Mouse (Mus musculus) lung, postnatal 36 days (tissue): Measurements from ENCODE around the gene C1ql1.

Source experiments
- DNase-seq: peaks from one replicate; pipeline ENCODE4 v3.0.0; 2022; ENCODE audit warnings: mixed read lengths

Gene C1ql1

DNA sequence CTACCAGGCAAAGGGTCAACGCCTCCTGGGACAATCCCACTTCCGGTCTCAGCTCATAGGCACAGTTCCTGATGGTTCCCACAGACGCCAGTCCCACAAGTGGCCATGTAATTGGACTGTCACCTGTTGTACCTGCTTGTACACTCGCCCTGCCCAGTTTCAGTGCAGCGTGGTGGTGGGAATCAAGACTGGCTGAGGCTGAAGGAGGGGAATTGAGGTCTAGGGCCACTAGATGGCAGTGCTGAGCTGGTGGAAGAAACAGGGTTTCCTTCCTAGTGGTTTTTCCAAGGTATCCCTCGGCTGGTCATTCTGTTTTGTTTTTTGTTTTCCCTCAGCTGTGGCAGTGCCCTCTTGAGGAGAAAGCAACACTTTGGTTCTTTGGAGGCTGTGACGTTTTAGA lies 45.7 kb downstream of the C1ql1 start, which contains the start of gene Gfap:
TSS of gene Gfap (minus strand) at position 150 of the 400 bp plus-strand sequence.
- peak; percentile 82 for DNase-seq

DNA sequence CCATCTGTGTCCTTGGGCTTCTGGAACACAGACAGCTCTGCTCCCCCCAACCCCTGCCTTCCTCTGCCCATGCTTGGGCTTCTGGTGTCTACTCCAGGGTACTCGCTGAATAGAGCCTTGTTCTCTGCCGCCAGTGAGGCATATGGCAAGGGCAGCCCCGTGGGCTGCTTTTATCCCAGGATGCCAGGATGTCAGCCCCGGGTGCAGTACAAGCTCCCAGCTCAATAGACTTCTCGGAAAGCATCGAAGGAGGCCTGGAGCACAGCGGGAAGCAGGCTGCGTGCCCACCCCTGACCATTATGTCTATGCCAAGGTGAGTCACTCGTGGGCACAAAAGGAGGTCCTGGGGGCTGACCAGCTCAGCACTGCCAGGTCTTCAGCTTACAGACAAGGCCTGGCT lies 48.1 kb downstream of the C1ql1 start:
- DNase-seq = no peak

DNA sequence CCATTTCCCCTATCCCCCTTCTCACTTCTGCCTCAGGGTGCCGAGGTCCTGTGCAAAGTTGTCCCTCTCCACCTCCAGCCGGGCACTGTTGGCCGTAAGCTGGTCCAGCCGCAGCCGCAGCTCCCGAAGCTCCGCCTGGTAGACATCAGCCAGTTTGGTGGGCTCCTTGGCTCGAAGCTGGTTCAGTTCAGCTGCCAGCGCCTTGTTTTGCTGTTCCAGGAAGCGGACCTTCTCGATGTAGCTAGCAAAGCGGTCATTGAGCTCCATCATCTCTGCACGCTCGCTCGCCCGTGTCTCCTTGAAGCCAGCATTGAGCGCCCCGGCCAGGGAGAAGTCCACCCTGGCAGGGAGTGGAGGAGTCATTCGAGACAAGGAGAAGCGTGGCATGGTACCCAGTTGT lies 49.8 kb downstream of the C1ql1 start:
- no peak for DNase-seq

DNA sequence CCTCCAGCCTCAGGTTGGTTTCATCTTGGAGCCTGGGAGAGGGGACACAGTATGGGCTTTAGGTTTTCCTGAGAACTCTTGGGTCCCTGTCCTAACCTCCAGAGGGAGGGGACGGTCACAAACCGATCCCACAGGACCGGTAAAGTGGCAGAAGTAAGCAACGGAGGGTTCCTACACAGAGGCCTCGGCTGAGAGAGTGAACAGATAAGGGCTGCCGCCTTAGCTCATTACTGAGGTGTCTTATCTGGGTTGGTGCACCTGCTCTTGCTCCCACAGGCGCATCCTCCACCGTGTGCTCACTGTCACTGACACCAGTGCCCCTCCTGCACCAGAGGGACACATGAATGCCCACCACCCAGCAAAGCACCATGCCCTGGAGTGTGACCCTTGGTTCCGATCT lies 50.7 kb downstream of the C1ql1 start:
- DNase-seq = no peak

DNA sequence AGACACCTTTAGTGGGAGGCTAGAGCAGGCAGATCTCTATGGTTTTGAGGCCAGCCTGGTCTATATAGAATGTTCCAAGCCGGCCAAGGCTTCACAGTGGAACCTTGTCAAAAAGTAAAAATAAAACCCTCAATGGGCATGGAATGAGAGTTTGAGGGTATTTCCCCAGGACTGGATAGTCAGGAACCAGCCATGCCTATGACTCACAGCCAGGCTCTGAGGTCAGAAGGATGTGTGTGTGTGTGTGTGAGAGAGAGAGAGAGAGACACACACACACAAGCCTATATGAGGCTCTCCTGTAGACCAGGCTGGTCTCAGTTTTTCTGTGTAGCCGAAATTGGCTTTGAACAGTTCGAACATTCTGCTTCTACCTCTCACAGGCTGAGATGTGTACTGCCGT lies 51.8 kb downstream of the C1ql1 start:
- no peak for DNase-seq

DNA sequence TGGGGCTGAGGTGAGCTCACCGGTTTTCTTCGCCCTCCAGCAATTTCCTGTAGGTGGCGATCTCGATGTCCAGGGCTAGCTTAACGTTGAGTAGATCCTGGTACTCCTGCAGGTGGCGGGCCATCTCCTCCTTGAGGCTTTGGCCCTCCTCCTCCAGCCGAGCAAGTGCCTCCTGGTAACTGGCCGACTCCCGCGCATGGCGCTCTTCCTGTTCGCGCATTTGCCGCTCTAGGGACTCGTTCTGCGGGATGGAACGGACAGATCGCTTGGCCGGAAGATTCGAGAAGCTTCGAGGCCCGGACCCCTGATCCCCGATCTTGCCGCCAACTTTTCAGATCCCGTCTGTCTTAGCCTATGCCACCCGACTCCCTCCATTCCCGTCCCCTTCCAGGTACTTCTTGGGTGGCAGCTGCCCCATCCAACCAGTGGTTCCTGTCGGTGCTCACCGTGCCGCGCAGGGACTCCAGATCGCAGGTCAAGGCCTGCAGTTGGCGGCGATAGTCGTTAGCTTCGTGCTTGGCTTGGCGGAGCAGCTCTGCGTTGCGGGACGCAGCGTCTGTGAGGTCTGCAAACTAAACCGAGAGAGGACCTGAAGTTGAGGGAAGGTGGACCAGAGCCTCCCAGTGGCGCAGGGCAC lies 53.4 kb downstream of the C1ql1 start:
- DNase-seq = peak; percentile 89

DNA sequence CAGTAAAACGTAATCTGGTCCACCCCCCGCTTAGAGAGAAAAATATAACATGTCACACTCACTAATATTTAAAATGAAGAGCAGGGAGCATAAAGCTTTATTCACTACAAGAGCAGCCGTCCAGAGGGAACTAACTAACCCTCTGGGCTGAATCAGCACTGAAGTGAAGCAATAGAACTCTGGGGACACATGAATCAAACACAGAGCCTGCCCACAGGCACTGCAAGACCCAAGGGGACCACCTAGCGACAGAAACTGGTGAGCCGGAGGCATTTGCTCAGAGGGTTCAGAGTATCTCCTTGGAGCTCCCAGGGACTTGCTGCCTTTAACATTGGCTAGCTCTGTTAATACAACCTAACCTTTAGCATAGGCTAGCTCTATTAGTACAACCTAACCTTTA lies 56.4 kb downstream of the C1ql1 start:
- no peak for DNase-seq
